Mouse (Mus musculus): ENCODE measurements at regions not wholly inside any gene's neighbourhood (a gene's known extent, or its start where the extent isn't known, plus 50 kb on each side); places are given as distances from the start of the nearest gene placed in this dataset.

DNA sequence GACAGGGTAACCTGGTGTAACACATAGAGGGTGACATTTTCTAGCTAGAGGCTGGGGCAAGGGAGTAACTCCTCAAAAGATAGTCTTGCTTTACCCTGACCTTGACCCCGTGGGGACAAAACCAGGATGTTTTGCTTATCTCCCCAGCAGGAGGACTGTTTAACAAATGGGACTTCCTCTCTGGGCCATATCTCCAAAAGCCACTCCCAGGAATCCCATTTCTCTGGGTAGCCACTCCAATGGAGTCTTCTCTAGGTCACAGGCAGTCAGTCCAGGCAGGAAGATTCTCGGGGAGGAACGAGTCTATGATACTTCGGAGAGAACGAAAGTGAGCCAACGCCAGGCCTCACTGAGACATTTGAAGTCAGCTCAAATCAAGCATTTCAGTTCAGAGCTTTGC, 396.0 kb upstream of the Mki67 start:
- intact Hi-C loops (cut with DNase I): no loop called here
- no peak for DNase-seq (ENCODE audit: extremely low spot score in 1 of 2, low spot score in 2 of 2)

GRCm38 (mm10) chr7:136120930-136121329, 404.8 kb upstream of the Mki67 start:
- intact Hi-C loops (cut with DNase I): no loop called here
- DNase-seq (ENCODE audit: extremely low spot score in 1 of 2, low spot score in 2 of 2): no peak

DNA sequence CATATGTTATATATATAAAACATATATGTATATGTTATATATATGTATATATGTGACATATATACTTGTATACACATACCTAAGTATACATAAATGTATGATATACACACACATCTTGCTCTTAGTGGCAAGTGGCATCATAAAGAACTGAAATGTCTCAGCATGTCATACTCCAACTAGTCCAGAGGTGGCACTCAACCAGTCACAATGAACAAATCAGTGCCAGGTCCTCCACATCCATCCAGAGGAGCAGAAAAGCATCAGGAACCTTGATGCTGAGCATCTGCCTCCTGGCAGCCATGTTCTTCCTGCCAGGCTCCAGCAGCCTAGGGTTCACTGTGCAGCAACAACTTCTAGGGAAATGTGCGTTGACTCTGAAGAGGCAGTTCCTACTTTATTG, 405.2 kb upstream of the Mki67 start:
- no peak for DNase-seq (ENCODE audit: extremely low spot score in 1 of 2, low spot score in 2 of 2)
- intact Hi-C loops (cut with DNase I): no loop called here

GRCm38 (mm10) chr7:136124786-136125185, 408.6 kb upstream of the Mki67 start:
- DNase-seq (ENCODE audit: extremely low spot score in 1 of 2, low spot score in 2 of 2): no peak
- intact Hi-C loops (cut with DNase I): no loop called here

DNA sequence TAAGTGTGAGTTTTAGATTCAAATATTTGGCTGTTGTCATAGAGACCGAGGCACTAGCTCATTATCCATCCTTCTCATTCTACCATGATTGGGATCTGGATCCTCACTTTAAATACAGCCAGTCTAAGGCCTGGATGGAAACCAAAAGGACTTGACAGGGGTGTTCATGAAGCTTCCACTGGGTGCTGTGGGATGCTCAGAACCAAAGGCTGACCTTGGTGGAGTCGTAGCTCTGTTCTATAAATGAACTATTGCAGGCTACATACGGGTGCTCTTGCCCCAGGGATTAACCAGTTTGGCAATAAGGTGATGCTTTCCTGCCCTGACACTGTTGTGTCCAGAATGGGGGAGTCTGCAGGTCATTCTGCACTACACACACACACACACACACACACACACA, 410.2 kb upstream of the Mki67 start:
- intact Hi-C loops (cut with DNase I): no loop called here
- DNase-seq (ENCODE audit: extremely low spot score in 1 of 2, low spot score in 2 of 2): no peak

GRCm38 (mm10) chr7:136127576-136127975, 411.4 kb upstream of the Mki67 start:
- peak in 1 of 2 experiments; percentile 36 for DNase-seq (ENCODE audit: extremely low spot score in 1 of 2, low spot score in 2 of 2)
- intact Hi-C loops (cut with DNase I): no loop called here

GRCm38 (mm10) chr7:136129721-136130123, 413.6 kb upstream of the Mki67 start:
- intact Hi-C loops (cut with DNase I): no loop called here
- peak in 1 of 2 experiments; percentile 34 for DNase-seq (ENCODE audit: extremely low spot score in 1 of 2, low spot score in 2 of 2)

GRCm38 (mm10) chr7:136130666-136131239, 414.6 kb upstream of the Mki67 start:
- intact Hi-C loops (cut with DNase I): no loop called here
- DNase-seq (ENCODE audit: extremely low spot score in 1 of 2, low spot score in 2 of 2): no peak

DNA sequence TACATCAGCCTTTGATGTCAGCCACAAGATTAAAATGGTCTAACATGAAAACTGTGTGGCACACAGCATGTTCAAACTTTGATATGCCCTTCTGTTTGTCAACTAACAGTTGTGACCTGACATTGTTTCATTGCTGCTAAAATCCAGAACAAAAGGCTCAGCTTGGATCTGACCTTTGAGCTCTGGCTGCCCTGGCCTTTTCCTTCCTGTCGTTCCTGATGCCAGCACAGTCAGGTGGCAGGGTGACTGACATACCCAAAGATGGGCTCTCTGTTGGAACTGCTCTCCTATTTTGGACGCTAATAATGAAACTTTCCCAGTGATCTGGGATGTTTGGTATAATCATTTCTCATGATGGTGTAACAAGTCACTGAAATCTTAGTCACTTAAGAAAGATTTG, 416.8 kb upstream of the Mki67 start:
- DNase-seq (ENCODE audit: extremely low spot score in 1 of 2, low spot score in 2 of 2): no peak
- intact Hi-C loops (cut with DNase I): no loop called here

- DNase-seq (ENCODE audit: extremely low spot score in 1 of 2, low spot score in 2 of 2): no peak
- intact Hi-C loops (cut with DNase I): no loop called here
These were observed 420.5 kb upstream of the Mki67 start for GRCm38 (mm10) chr7:136136666-136137065.

- intact Hi-C loops (cut with DNase I): no loop called here
These were observed 421.2 kb upstream of the Mki67 start for GRCm38 (mm10) chr7:136137341-136137740.

DNA sequence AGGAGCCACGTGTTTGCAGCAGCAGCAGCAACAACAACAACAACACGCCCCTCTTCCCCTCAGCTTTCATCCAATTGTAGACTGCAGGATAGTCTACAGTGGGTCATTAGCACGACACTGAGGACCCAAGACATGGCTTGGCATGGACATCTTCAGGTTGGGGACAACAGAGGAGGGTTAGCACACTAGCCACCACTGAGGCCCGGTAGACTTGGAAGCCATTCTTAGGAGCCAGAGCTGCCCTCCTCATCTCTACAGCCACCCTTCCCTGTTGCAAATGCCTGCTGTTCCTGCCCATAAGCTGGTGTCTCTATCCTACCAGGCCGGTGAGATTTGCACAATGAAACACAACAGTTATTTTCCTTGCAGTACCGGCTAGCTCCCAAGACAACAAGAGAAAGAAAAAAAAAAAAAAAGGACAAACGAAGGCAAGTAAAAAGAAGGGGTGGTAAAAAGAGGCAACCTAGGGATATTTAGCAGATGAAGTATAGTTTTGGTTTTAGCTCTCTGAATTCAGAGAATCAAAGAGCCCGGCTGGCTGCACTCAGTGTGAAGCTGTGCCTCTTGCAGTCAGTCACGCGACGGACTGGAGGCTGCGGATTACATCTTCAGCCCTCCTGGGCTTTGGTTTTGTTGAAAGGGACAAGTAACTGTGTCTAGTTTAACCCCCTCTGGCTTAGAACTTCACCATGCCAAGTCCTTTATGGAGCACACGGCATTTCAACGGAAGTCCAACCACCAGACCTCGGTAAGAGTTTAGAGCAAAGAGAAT, 421.9 kb upstream of the Mki67 start:
- intact Hi-C loops (cut with DNase I): no loop called here
- no peak for DNase-seq (ENCODE audit: extremely low spot score in 1 of 2, low spot score in 2 of 2)

More at GRCm38 (mm10) chr7:136137341-136137740, 421.2 kb upstream of the Mki67 start:
- no peak for DNase-seq (ENCODE audit: extremely low spot score in 1 of 2, low spot score in 2 of 2)

DNA sequence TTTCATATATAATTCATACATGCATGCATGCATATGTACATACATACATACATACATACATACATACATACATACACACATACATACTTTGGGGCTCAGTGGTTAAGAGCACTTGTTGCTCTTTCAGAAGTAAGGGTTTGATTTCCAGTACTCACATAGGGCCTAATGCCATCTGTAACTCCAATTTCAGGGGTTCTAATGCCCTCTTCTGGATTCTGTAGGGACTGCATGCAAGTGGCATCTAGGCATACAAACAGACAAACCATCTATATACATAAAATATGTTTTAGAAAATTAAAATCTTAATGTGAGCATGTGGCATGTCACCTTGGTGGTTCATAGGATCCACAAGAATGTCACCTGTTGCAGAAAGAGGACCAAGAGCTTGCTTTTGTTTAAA, 426.7 kb upstream of the Mki67 start:
- intact Hi-C loops (cut with DNase I): no loop called here

DNA sequence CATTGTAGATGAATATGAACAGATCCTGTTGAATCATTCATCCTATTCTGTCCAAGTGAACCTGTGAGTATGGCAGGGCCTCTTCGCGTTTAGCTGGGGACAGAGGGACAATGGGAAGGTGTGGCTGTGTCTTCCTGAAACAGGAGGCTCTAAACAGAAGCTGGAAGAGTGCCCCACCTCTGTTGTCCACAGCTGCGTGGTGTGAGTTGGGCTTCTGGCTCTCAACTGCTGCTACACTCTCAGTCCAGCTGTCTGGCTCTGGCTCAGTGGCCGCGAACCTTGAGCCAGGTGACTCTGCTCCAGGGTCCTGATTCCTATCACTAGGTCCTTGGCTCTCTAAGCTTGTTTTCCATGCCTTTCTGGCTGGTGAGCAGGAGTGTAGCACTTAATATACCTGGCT, 434.0 kb upstream of the Mki67 start:
- DNase-seq (ENCODE audit: extremely low spot score in 1 of 2, low spot score in 2 of 2): no peak

More for the DNA sequence above, 426.7 kb upstream of the Mki67 start:
- no peak for DNase-seq (ENCODE audit: extremely low spot score in 1 of 2, low spot score in 2 of 2)

DNA sequence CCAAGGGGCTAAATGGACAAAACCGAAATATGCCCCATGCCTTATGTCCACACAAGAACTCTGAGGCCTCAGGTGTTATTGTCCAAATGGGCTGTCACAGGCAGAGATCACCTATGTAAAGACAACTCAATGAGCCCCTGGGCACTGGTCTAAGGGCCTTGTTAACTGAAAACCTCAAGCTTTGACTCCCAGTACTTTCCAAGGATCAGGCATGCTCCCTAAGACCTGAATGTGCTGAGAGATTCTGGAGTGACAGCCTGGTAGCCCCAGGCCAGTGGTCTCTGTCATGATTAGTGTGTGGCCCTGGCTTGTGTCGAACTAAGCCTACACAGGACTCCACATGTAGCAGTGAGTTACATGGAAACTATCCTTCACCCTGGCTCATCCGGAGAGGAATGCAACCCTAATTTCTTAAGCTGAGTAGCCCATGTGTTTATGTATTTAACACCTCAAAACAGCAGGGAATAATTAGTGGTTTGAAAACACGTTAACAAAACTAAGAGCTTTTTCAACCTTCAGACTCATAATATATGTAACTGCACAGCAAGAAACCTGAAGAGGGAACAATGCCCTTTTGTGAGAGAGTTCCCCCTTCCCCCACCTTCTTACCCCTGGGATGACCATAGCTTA, 435.3 kb upstream of the Mki67 start:
- intact Hi-C loops (cut with DNase I): no loop called here
- DNase-seq (ENCODE audit: extremely low spot score in 1 of 2, low spot score in 2 of 2): no peak

More for the DNA sequence above, 434.0 kb upstream of the Mki67 start:
- intact Hi-C loops (cut with DNase I): no loop called here

GRCm38 (mm10) chr7:136152470-136152869, 436.3 kb upstream of the Mki67 start:
- peak; percentile 60 to 69 for DNase-seq (ENCODE audit: extremely low spot score in 1 of 2, low spot score in 2 of 2)
- intact Hi-C loops (cut with DNase I): no loop called here

DNA sequence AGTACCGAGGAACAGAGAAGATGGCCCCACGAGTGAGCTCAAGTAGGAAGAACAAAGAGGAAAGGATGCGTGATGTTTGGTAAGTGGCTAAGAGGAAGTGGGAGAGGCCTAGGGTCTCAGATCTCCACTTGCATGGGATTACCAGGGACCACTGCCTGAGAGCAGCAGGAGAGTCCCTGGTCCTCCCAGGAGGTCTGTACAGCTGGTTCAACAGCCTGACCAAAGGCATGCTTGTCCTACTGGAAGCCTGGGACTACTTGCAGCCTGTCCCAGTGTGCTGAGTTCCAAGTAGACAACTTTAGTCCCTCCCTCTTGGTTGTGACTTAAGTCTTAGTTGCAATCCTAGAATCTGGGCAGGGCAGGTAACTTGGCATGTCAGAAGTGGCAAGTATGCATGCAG, 437.5 kb upstream of the Mki67 start:
- DNase-seq (ENCODE audit: extremely low spot score in 1 of 2, low spot score in 2 of 2): no peak
- intact Hi-C loops (cut with DNase I): no loop called here

DNA sequence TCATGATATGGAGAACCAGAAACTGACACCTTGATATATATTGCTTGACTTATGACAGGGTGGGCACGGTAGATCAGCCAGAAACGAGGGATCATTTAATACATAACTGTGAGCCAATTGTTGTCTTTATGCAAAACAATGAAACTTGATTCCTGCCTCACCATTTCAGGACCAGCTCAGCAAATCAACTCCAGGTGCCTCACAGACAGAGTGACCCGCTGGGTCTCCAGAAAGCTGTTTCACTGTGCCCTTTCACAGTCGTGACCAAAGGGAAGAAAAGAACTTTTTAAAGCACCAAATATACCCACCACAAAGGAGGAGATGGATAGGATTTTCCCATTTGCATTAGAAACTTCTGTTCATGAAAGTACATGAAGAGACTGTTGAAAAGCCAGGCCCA, 443.0 kb upstream of the Mki67 start:
- intact Hi-C loops (cut with DNase I): no loop called here
- no peak for DNase-seq (ENCODE audit: extremely low spot score in 1 of 2, low spot score in 2 of 2)

DNA sequence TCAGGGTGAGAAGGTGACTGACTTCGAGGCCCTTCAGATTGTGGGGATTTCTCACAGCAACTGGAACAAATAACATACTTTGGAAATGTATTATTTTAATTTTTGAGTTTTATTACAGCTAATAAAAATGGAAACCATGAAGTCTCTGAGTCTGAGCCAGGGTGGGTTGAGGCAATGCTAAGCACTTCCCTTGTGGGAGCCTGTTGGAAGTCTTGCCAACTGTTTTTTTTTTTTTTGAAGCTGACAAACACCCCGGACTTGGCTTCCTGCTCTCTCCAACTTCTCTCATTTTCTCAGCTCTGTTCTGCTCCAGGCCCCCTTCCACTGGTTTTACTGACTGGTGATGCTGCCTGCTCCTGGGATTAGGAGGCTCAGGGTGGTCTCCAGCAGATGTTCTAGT, 445.4 kb upstream of the Mki67 start:
- no peak for DNase-seq (ENCODE audit: extremely low spot score in 1 of 2, low spot score in 2 of 2)
- intact Hi-C loops (cut with DNase I): no loop called here

GRCm38 (mm10) chr7:136164834-136165233, 448.7 kb upstream of the Mki67 start:
- intact Hi-C loops (cut with DNase I): no loop called here
- DNase-seq (ENCODE audit: extremely low spot score in 1 of 2, low spot score in 2 of 2): no peak

All from left cerebral cortex, postnatal 10 days (tissue).